Mouse (Mus musculus): ENCODE measurements at regions not wholly inside any gene's neighbourhood (a gene's known extent, or its start where the extent isn't known, plus 50 kb on each side); places are given as distances from the start of the nearest gene placed in this dataset.

GRCm38 (mm10) chr9:117744906-117745305 is 115.2 kb upstream of the Rbms3 start:
- no peak for TF ChIP-seq USF1 (IDR thresholded peaks at IDR 0.05; ENCODE audit: low read depth)
- TF ChIP-seq E2F4 (IDR thresholded peaks at IDR 0.05; ENCODE audit: insufficient read depth): no peak
- TF ChIP-seq POLR2A (IDR thresholded peaks at IDR 0.05; ENCODE audit: insufficient read length, low read depth): no peak
- no peak for TF ChIP-seq TCF12 (IDR thresholded peaks at IDR 0.05; ENCODE audit: insufficient read depth, poor library complexity, severe bottlenecking)
- no peak for TF ChIP-seq CEBPB (IDR thresholded peaks at IDR 0.05; ENCODE audit: insufficient read depth, poor library complexity, severe bottlenecking)
- TF ChIP-seq MAX (IDR thresholded peaks at IDR 0.05; ENCODE audit: low read depth): no peak
- no peak for TF ChIP-seq TCF3 (IDR thresholded peaks at IDR 0.05; ENCODE audit: insufficient read length, low read depth)
- TF ChIP-seq MYOG (IDR thresholded peaks at IDR 0.05; ENCODE audit: control insufficient read depth in 1 of 3, insufficient read depth in 1 of 3, insufficient read length in 2 of 3, low read depth in 2 of 3): no peak
- no peak for TF ChIP-seq POLR2AphosphoS2 (IDR thresholded peaks at IDR 0.05; ENCODE audit: insufficient read length, low read depth)
- TF ChIP-seq REST (IDR thresholded peaks at IDR 0.05; ENCODE audit: insufficient read depth, insufficient read length): no peak

All from myocyte (in vitro differentiated cells).